Mouse (Mus musculus): Measurements from ENCODE around the gene Erich3.

- TF ChIP-seq CTCF (IDR thresholded peaks at IDR 0.05), result no peak
- TF ChIP-seq EP300 (IDR thresholded peaks at IDR 0.05), result no peak
These were observed 108.0 kb downstream of the Erich3 start for GRCm38 (mm10) chr3:154771651-154772050.

All from lung, postnatal 0 days (tissue).